Mouse (Mus musculus): ENCODE measurements around the gene Vamp1.
"Not testable (repeated sequence)": the region's sequence is repeated elsewhere in the genome, so short reads cannot be mapped to it uniquely, and the experiment has no call there.

Gene Vamp1

GRCm38 (mm10) chr6:125241566-125241965 is 26.2 kb downstream of the Vamp1 start:
- in situ Hi-C loops (cut with MboI, MseI): no loop called here

- in situ Hi-C loops (cut with MboI, MseI): no loop called here
Measured at GRCm38 (mm10) chr6:125244551-125244950, 29.2 kb downstream of the Vamp1 start.

GRCm38 (mm10) chr6:125252285-125252684 is 36.9 kb downstream of the Vamp1 start:
- in situ Hi-C loops (cut with MboI, MseI): no loop called here

GRCm38 (mm10) chr6:125252711-125253110 is 37.4 kb downstream of the Vamp1 start:
- in situ Hi-C loops (cut with MboI, MseI): no loop called here

GRCm38 (mm10) chr6:125253863-125254715 is 38.7 kb downstream of the Vamp1 start:
- in situ Hi-C loops (cut with MboI, MseI): no loop called here

GRCm38 (mm10) chr6:125255516-125256044 is 40.2 kb downstream of the Vamp1 start:
- in situ Hi-C loops (cut with MboI, MseI): no loop called here

GRCm38 (mm10) chr6:125256222-125256966 is 41.0 kb downstream of the Vamp1 start:
- in situ Hi-C loops (cut with MboI, MseI): no loop called here

GRCm38 (mm10) chr6:125260006-125260555 is 44.7 kb downstream of the Vamp1 start:
- in situ Hi-C loops (cut with MboI, MseI): no loop called here

- in situ Hi-C loops (cut with MboI, MseI): no loop called here
Measured at GRCm38 (mm10) chr6:125264219-125264618, 48.9 kb downstream of the Vamp1 start.

- in situ Hi-C loops (cut with MboI, MseI): no loop called here
Measured at GRCm38 (mm10) chr6:125265239-125265638, 49.9 kb downstream of the Vamp1 start.

GRCm38 (mm10) chr6:125266091-125266490 is 50.7 kb downstream of the Vamp1 start:
- in situ Hi-C loops (cut with MboI, MseI): no loop called here

GRCm38 (mm10) chr6:125266600-125266999 is 51.2 kb downstream of the Vamp1 start:
- in situ Hi-C loops (cut with MboI, MseI): not testable (repeated sequence)

GRCm38 (mm10) chr6:125267469-125267868 is 52.1 kb downstream of the Vamp1 start:
- in situ Hi-C loops (cut with MboI, MseI): no loop called here

- in situ Hi-C loops (cut with MboI, MseI): no loop called here
Measured at GRCm38 (mm10) chr6:125268799-125269198, 53.4 kb downstream of the Vamp1 start.

GRCm38 (mm10) chr6:125271455-125272227 is 56.3 kb downstream of the Vamp1 start:
- in situ Hi-C loops (cut with MboI, MseI): loop anchor here (5.0 to 10.0 kb wide), 4 partner anchors 47 to 117 kb away; partner anchors contain the start of genes Mrpl51 and Ncapd2

- in situ Hi-C loops (cut with MboI, MseI): loop anchor here (5.0 to 10.0 kb wide), 4 partner anchors 48 to 118 kb away; partner anchors contain the start of genes Mrpl51 and Ncapd2
Measured at GRCm38 (mm10) chr6:125272228-125272785, 57.0 kb downstream of the Vamp1 start.

GRCm38 (mm10) chr6:125274841-125275563 is 59.7 kb downstream of the Vamp1 start:
- in situ Hi-C loops (cut with MboI, MseI): loop anchor here (5.0 to 10.0 kb wide), 4 partner anchors 50 to 120 kb away; partner anchors contain the start of genes Mrpl51 and Ncapd2

GRCm38 (mm10) chr6:125279729-125280128 is 64.4 kb downstream of the Vamp1 start:
- in situ Hi-C loops (cut with MboI, MseI): loop anchor here (10.0 kb wide), 2 partner anchors 55 to 125 kb away; no protein-coding TSS in a partner anchor

GRCm38 (mm10) chr6:125282721-125283120 is 67.4 kb downstream of the Vamp1 start:
- in situ Hi-C loops (cut with MboI, MseI): not testable (repeated sequence)

GRCm38 (mm10) chr6:125284250-125284649 is 68.9 kb downstream of the Vamp1 start:
- in situ Hi-C loops (cut with MboI, MseI): no loop called here
